Mouse (Mus musculus) urinary bladder, postnatal 14 days (tissue): ENCODE measurements around the gene Sall1.

Source experiments
- DNase-seq: peaks from one replicate; pipeline ENCODE4 v3.0.0; 2021; ENCODE audit warnings: low spot score

Sall1 gene

DNA sequence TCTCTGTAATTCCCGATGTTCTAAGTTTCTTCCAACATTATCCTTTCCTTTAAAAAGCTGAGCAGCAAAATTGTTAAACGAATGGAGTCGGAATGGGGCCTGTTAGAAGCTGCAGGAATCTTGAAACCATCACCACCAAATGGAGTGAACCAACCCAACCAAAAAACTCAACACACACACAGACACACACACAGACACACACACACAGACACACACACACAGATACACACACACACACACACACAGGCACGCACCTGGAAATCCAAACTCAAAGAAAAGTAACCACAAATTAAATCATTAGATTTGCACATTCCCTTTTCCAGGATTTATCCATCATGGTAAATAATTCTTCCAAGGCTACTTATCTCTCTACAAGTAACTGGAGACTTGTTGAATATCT is 5.0 kb downstream of the Sall1 start:
- no peak for DNase-seq

DNA sequence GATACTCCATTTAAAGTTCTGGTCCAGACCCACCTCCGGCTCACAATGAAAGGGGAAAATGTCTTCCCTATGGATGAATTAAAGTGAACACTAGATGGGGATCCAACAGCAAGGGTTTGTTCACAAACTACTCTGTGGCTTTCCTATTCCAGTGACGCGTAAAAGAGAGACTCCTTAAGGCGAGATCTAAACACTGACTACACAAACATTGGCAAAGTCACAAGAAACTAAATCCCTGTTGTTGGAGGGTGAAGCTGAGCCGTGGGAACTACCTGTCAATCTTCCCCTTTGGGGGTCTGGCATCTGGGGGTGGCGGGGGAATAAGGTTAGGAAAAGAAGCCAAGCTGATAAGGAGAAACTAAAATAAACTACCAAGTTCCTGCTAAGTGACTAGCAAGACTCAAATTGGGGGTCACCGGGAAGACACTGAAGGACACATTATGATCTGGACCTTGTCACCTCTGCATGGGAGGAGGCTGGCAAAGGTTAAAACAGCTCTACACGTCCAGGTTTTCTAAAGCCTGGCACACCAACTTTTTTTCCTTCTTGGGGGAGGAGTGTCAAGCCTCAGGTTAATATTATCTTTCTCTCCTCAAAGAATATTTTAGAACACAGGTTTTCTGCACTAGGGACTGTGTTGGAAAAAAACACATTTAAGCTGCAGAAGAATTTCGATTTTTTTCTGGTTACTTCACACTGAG is 6.3 kb downstream of the Sall1 start:
- DNase-seq: no peak

DNA sequence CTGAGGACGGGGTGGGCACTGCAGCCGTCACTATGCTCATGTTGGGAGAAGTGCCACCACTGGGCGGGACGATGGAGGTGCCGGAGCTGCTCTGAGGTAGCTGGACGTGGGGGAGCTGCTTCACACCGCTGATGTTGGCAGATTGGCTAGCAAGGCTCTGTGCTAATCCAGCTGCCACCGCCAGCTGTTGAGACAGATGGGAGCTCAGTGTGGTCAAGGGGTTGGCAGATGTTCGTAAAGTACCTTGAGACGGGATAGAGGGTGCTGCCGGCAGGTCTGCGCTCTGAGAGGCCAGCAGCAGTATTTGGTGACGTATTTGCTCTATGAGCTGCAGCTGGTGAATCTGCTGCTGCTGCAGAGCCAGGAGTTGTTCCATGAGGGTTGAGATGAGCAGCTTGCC is 11.6 kb downstream of the Sall1 start:
- no peak for DNase-seq

DNA sequence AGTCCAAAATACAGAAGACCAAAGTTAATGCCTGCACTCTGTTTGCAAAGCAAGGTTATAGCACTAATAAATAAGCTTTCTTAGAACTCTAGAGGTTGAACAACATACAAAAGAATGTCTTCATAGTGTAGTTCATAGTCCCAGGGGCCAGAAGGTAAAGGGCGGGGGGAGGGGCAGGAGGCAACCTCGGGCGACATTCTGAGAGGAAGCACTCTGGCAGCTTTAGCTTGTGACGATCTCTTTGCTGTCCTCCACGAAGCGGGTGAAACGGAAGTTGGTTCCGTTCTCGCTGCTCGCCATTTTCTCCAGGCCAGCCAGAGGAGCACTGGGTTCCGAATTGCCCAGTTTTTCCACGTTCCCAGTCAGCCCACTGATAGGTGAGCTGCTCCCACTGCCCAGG is 15.8 kb downstream of the Sall1 start:
- no peak for DNase-seq

DNA sequence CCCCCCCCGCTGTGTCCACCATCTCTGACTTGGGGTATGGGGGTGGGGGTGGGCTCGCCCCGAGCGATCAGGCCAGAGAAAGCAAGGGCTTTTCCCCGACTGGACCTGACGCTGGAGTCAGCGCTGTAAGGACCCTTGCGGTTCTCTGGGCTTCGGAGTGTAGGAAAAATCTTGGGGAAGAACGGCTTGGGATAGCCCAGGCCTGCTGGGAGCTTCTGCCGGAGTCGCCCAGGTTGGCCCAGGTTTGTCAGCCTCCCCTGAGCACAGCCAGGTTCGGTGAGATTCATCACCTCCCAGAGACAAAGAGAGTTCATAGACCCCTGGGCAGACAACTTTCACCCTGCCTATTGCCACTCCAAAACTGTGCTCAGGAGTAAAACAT is 17.8 kb downstream of the Sall1 start:
- DNase-seq: no peak

GRCm38 (mm10) chr8:89025281-89026138 is 18.5 kb downstream of the Sall1 start:
- DNase-seq: no peak

GRCm38 (mm10) chr8:89024796-89025195 is 19.2 kb downstream of the Sall1 start:
- no peak for DNase-seq

GRCm38 (mm10) chr8:89021139-89021538 is 22.8 kb downstream of the Sall1 start:
- no peak for DNase-seq

DNA sequence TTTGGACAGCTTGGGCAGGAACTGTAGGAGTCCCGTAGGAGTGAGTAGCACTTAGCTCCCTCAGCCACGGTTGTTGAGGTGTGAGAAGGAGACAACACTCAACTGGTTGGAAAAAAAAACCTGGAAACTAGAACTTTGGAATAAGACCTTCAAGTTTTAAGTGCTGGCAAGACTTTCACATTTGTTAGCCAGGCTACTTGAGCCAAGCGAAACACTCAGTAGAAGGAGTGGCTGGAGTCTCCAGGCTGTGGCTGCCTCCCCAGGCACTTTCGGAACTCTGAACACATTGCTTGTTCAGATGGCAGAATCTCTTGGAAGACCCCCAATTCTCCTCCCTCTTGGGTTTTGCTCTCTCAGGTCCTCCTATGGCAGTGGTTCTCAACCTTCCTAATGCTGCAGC is 26.1 kb downstream of the Sall1 start:
- DNase-seq: no peak

DNA sequence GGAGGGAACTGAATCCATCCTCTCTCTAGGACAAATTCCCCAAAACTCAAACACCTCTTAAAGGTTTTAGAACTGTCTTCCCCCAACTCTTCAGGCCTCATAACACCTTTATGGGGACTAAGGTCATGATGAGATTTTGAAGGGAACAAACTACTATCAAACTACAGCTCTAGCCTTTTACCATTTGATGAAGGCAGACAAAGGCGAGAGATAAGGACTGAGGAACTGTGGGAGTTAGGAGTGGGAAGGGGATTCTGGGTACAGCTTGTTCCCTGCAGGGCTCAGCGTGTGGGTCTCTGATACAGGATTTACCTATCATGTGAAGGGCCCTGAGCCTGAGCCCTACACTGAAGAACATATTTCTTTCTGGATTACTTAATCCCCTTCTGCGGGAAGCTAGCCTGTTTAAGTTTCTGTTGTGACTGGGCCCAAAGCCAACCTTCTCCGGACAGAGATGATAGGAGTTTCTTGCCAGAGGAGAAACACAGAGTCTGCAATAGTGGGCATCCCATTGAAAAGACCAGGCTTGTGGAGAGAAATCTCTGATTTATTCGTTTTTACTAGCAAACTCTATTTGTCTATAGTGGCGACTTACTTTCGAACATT is 27.4 kb downstream of the Sall1 start:
- DNase-seq: no peak

GRCm38 (mm10) chr8:89015539-89015938 is 28.4 kb downstream of the Sall1 start:
- no peak for DNase-seq

- DNase-seq: no peak
Measured at GRCm38 (mm10) chr8:89012853-89013534, 31.0 kb downstream of the Sall1 start.

DNA sequence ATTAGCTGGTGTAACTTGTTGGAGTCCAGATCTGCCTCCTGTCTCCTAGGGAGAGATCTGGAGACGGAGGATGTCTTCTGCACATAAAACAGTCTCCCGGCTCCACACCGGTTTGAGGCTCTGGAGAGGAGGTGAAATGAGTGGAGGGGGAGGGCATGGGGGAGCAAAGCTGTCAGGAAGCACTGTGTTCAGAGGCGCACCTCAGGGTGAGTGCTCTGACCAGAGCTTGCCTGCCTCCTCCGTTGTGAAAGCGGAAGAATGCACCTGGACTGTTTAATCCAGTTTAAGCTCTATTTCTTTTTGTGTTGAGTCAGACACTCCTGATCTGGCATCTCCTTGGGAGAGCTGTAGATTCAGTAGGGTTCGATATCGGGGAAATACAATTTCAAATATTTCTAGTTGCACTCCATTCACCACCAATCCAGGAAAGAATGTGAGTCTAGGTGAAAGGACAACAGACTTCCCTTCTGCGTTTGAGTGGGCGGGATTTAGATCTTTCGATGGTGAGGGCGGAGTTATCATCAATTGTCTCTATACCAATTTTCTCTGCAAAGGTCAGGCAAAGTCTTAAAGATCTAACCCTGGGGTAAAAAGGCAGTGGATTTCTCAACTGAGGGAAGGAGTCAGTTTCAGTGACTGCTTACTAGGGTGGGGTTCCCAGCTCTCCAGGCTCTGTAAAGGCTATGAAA is 31.8 kb downstream of the Sall1 start:
- DNase-seq: no peak

- DNase-seq: no peak
Measured at GRCm38 (mm10) chr8:89008784-89009183, 35.2 kb downstream of the Sall1 start.

- DNase-seq: no peak
Measured at GRCm38 (mm10) chr8:89007114-89007513, 36.8 kb downstream of the Sall1 start.

DNA sequence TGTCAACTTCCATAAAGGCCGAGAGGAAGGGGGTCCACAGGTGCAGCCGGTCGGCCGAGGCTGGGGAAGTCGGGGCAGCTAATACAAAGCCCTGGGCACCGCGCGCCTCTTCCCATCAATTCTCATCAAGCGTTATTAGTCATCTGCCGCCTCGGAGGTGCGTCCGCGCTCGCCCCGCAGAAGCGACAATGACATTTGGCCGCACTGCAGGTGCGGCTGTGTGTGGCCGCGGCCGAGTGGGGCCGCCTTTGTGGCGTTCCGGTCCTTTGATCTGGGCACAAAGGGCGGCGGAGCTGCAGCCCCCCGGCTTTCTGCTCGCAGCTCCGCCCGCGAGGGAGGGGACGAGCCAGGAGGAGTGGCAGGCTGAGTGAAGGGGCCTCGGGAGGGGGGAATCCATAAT is 37.5 kb downstream of the Sall1 start:
- no peak for DNase-seq

- no peak for DNase-seq
Measured at GRCm38 (mm10) chr8:89005797-89006196, 38.2 kb downstream of the Sall1 start.

DNA sequence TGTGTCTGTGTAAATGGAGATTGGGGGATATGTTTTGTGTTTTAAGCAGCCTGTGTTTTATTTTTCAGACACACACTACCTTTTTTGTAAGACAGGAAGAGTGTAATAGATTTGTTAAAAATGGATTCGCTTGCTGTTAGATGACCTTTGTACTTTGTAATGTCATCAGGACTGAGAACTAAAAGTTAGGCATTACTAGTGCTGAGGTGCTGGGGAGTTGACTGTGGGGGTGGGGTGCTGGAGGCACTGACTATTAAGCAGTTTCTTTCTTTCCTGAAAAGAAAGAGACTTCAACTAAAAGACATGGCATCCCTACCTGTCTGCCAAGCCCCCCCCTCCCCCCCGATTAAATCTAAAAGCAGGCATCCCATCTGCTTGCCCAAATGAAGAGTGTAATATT is 39.9 kb downstream of the Sall1 start:
- DNase-seq: no peak

GRCm38 (mm10) chr8:89003336-89003896 is 40.5 kb downstream of the Sall1 start:
- DNase-seq: no peak

DNA sequence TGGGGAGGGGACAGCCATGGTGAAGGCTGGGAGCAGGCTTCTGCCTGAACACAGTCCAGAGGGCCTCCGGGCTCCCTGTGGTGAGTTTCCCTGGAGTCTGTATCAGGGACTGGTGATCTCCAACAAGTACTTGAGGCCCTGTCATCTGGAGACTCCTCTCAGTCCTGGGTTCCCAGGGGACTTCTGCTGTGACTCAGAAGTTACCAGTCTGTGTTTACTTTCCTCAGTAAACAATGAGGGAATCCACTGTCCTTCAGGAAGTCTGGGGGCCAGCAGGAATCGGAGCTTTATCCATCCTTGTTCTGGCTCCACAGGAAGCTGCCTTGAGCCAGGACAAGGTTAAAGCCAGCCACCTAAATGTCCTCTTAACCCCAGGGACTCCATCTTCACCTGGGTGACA is 41.8 kb downstream of the Sall1 start:
- no peak for DNase-seq

DNA sequence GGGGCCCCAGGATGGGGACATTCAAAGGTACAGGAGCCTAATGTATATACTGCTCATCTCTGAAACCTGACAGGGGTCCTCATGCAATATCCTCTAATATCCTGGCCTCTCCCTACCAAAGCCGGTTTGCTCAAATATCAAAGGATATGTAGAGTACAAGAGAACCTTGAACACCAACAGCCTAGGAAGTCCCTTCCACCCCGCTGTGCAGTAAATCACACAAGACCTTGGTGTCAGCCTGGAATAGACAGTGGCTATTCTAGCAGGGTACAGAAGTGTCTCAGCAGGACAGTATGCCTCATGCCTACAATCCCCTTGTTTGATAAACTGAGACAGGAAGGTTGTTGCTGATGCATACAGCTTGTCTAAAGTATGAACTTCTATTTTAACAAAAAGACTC is 46.7 kb downstream of the Sall1 start:
- DNase-seq: no peak
